Mouse (Mus musculus): Measurements from ENCODE around the gene Nynrin.

DNA sequence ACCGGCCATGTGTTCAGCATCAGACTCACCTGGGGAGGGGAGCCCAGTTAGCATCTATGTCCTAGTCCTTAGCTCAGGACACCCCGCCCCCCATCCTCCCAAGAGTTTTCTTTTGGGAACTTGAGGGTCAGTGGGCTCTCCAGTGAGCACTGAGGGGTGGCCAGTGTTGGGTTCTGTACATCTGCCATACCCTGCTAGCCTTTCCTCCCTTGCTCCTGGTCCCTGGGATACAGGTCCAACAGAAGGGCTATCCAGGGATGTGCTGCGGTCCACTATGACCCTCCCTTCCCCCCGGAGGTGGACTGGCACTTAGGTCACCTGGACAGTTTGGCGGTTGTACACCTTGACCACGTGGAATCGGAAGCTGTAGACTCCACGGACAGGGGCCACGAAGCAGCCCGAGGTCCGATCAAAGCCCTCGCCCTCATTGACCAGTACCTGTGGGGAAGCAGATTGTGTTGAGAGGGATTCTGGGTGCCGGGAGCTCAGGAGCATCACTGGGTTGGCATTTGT lies 29.4 kb downstream of the Nynrin start:
- TF ChIP-seq MAFK (IDR thresholded peaks at IDR 0.05; ENCODE audit: insufficient read depth, low read depth, low read length) (no peak), ZNF384 (IDR thresholded peaks at IDR 0.05; ENCODE audit: low read depth, low read length) (no peak)

All from ES-E14 (cell line).